Mouse (Mus musculus) liver, embryonic 16.5 days (tissue): Measurements from ENCODE around the gene Upp2. TPM values are rescaled to one million over a fixed set of nuclear protein-coding genes. Genes with fewer than 3 reads are reported as not detected.

Experiments
- ATAC-seq: fragments of 200-750 bp; cut with Nextera tagmentation; 2 replicates; pipeline ENCODE4 v1.8.0; 2017; ENCODE audit warnings: low read depth, mild to moderate bottlenecking, moderate number of reproducible peaks, moderate library complexity
- H3K27ac ChIP-seq: fragments of 300-500 bp; sonication (generic); 2 replicates; pipeline ENCODE4 v1.5.1; 2014; ENCODE audit warnings: mild to moderate bottlenecking, low read length
- H3K27me3 ChIP-seq: fragments of 300-500 bp; sonication (generic); 2 replicates; pipeline ENCODE4 v1.6.1; 2014; ENCODE audit warnings: low read depth, low read length, mixed read lengths; ENCODE audit not compliant: control insufficient read depth, insufficient read depth
- H3K36me3 ChIP-seq: fragments of 300-500 bp; sonication (generic); 2 replicates; pipeline ENCODE4 v1.6.1; 2014; ENCODE audit warnings: mild to moderate bottlenecking; ENCODE audit not compliant: control insufficient read depth, insufficient read depth
- H3K4me1 ChIP-seq: fragments of 300-500 bp; sonication (generic); 2 replicates; pipeline ENCODE4 v1.6.1; 2014; ENCODE audit warnings: low read depth, low read length, mixed read lengths; ENCODE audit not compliant: control insufficient read depth
- H3K4me2 ChIP-seq: fragments of 300-500 bp; sonication (generic); 2 replicates; pipeline ENCODE4 v1.6.1; 2014; ENCODE audit warnings: low read depth, low read length, mixed read lengths
- H3K4me3 ChIP-seq: fragments of 300-500 bp; sonication (generic); 2 replicates; pipeline ENCODE4 v1.5.1; 2014; ENCODE audit warnings: low read depth, mild to moderate bottlenecking, low read length
- H3K9ac ChIP-seq: fragments of 300-500 bp; sonication (generic); 2 replicates; pipeline ENCODE4 v1.6.1; 2014; ENCODE audit warnings: low read depth, low read length
- H3K9me3 ChIP-seq: fragments of 300-500 bp; sonication (generic); replicated peaks from 2 replicates; pipeline ENCODE4 v1.6.1; 2016; ENCODE audit warnings: low read length; ENCODE audit not compliant: control insufficient read depth
- WGBS: fragments of 180-500 bp; shearing (Covaris S2); extraction: QIAGEN DNeasy Blood & Tissue Kit; methylation state at CpG from one replicate; pipeline ENCODE4 v1.1.7; 2014; ENCODE audit not compliant: insufficient replicate concordance; 5-methylcytosine and 5-hydroxymethylcytosine counted together
- polyA plus RNA-seq: library from polyadenylated mRNA; unstranded; fragments of >200 nt; fragmentation: Nextera tagmentation; extraction: Ambion mirVana; gene quantifications from 2 replicates; pipeline ENCODE4 v1.2.1, GENCODE M21; 2015

The Upp2 gene
- polyA plus RNA-seq, 1 experiment from 2014 or later: 5.5 TPM

DNA sequence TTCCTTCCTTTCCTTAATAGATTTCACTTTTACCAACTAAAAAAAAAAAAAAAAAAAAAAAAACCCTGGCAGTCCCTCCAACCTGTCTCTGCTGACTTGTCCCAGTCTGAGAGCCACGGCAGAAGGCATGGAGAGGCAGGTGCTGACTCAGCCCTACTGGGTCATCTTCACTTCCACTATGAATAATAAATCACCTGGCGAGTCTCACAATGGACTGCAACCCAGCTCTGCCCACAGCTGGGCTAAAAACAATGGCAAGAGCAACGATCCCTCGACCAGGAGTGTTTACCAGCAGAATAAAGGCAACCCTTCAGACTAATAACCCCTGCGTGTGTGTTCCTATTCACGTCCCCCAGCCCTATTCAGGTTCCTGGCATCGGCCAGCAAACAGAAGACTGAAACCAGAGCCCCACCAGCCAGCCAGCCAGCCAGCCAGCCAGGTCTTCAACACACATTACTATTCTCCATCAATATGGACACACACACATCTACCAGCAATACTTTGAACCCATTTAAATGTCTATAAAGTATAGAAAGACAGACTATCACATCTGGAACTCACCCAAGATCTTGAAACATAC is 37.1 kb upstream of the Upp2 start:
- Histone ChIP-seq H3K27ac (no peak overlapping the region), H3K4me2 (no peak overlapping the region), H3K9me3 (no peaks in the 10 kb centered on the region), H3K36me3 (no peaks in the 10 kb centered on the region), H3K27me3 (no peaks in the 10 kb centered on the region), H3K9ac (no peak overlapping the region), H3K4me3 (no peak overlapping the region), H3K4me1 (peaks cover 25% of the 10 kb centered on the region)
- 57% methylated on average over 7 of the region's 7 CpGs for WGBS
- no peak for ATAC-seq

GRCm38 (mm10) chr2:58530521-58530920 is 36.6 kb upstream of the Upp2 start:
- H3K9me3 ChIP-seq: no peaks in the 10 kb centered on the region
- H3K27ac ChIP-seq: no peak overlapping the region
- H3K4me3 ChIP-seq: no peak overlapping the region
- H3K36me3 ChIP-seq: no peaks in the 10 kb centered on the region
- WGBS: 50% methylated on average over 4 of the region's 4 CpGs
- H3K9ac ChIP-seq: no peak overlapping the region
- H3K27me3 ChIP-seq: no peaks in the 10 kb centered on the region
- peaks cover 26% of the 10 kb centered on the region for H3K4me1 ChIP-seq
- ATAC-seq: no peak
- no peak overlapping the region for H3K4me2 ChIP-seq

GRCm38 (mm10) chr2:58532260-58532850 is 34.7 kb upstream of the Upp2 start:
- 15% methylated on average over 10 of the region's 10 CpGs for WGBS
- Histone ChIP-seq H3K4me1 (peaks cover 26% of the 10 kb centered on the region), H3K4me2 (peak overlapping the region; percentile 24; the same call in 1 of the 2 replicates), H3K36me3 (no peaks in the 10 kb centered on the region), H3K27me3 (no peaks in the 10 kb centered on the region), H3K9ac (no peak overlapping the region), H3K9me3 (no peaks in the 10 kb centered on the region), H3K4me3 (no peak overlapping the region), H3K27ac (peak overlapping the region; percentile 24; the same call in 1 of the 2 replicates)
- ATAC-seq: peak; percentile 63

DNA sequence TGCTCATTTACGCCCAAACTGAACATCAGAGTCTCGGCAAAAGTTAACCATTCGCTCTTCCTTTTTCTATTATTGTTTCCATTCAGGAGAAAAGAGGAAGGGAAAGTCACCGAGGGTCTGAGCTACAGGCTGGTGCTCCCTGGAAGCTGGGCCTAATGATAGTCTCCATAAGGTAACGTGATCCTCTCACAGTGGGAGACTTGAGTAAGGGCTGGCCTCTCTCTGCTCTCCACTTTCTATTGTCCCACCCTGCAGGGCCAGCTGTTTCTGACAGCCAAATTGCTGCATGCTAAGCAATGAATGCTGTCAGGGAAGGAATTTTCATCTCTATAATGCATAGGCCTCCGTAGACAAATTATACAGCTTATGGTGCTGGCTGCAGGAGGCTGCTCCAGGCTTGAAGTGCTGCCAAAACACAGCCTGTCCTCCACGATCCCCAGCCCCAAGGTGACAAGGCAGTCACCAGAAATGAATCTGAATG is 33.5 kb upstream of the Upp2 start:
- Histone ChIP-seq H3K27me3 (no peaks in the 10 kb centered on the region), H3K9ac (no peak overlapping the region), H3K4me1 (peaks cover 26% of the 10 kb centered on the region), H3K4me3 (no peak overlapping the region), H3K27ac (peak overlapping the region; percentile 57), H3K4me2 (no peak overlapping the region), H3K9me3 (no peaks in the 10 kb centered on the region), H3K36me3 (no peaks in the 10 kb centered on the region)
- 40% methylated on average over 7 of the region's 7 CpGs for WGBS
- ATAC-seq: no peak

- WGBS: 35% methylated on average over 4 of the region's 4 CpGs
- Histone ChIP-seq H3K4me3 (no peak overlapping the region), H3K9me3 (no peaks in the 10 kb centered on the region), H3K27ac (peak overlapping the region; percentile 54), H3K4me2 (no peak overlapping the region), H3K4me1 (peaks cover 26% of the 10 kb centered on the region), H3K9ac (no peak overlapping the region), H3K27me3 (no peaks in the 10 kb centered on the region), H3K36me3 (no peaks in the 10 kb centered on the region)
- ATAC-seq: no peak
Measured at GRCm38 (mm10) chr2:58534379-58534778, 32.7 kb upstream of the Upp2 start.

DNA sequence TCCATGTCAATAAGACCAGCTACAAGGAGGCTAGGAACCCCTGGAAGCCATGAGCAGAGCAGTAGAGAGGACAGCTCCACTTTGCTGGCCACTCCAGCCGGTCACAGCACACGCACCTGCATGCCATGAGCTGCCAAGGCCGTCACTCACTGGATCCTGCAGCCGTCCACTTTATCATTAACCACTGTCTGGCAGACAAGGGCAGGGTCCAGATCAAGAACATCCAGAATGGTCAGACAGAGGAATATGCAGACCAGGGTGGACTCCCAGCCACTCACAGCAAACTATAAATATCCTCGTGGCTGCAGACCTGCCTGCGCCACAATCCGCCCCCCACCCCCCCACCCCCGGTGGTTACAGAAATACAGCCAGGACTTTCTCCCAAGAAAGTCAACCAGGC is 31.9 kb upstream of the Upp2 start:
- H3K4me1 ChIP-seq: peaks cover 26% of the 10 kb centered on the region
- WGBS: 50% methylated on average over 8 of the region's 8 CpGs
- peak overlapping the region; percentile 69 for H3K27ac ChIP-seq
- no peaks in the 10 kb centered on the region for H3K27me3 ChIP-seq
- peak; percentile 78 for ATAC-seq
- H3K4me2 ChIP-seq: 0 out of 2 replicates have a peak overlapping the region, but pooled peaks have one; percentile 2
- no peak overlapping the region for H3K9ac ChIP-seq
- H3K36me3 ChIP-seq: no peaks in the 10 kb centered on the region
- H3K9me3 ChIP-seq: no peaks in the 10 kb centered on the region
- no peak overlapping the region for H3K4me3 ChIP-seq

- H3K27ac ChIP-seq: no peak overlapping the region; the same call in 1 of the 2 replicates
- no peak overlapping the region for H3K4me2 ChIP-seq
- no peaks in the 10 kb centered on the region for H3K27me3 ChIP-seq
- H3K9ac ChIP-seq: no peak overlapping the region
- 62% methylated on average over 3 of the region's 3 CpGs for WGBS
- no peaks in the 10 kb centered on the region for H3K36me3 ChIP-seq
- ATAC-seq: no peak
- H3K4me3 ChIP-seq: no peak overlapping the region
- H3K9me3 ChIP-seq: no peaks in the 10 kb centered on the region
- peaks cover 26% of the 10 kb centered on the region for H3K4me1 ChIP-seq
Measured at GRCm38 (mm10) chr2:58536796-58537195, 30.3 kb upstream of the Upp2 start.

GRCm38 (mm10) chr2:58538196-58538595 is 28.9 kb upstream of the Upp2 start:
- Histone ChIP-seq H3K27me3 (no peaks in the 10 kb centered on the region), H3K4me1 (peaks cover 18% of the 10 kb centered on the region), H3K9ac (no peak overlapping the region), H3K36me3 (no peaks in the 10 kb centered on the region), H3K4me2 (no peak overlapping the region), H3K9me3 (no peaks in the 10 kb centered on the region), H3K27ac (no peak overlapping the region), H3K4me3 (no peak overlapping the region)
- ATAC-seq: no peak
- WGBS: 79% methylated on average over 6 of the region's 6 CpGs

DNA sequence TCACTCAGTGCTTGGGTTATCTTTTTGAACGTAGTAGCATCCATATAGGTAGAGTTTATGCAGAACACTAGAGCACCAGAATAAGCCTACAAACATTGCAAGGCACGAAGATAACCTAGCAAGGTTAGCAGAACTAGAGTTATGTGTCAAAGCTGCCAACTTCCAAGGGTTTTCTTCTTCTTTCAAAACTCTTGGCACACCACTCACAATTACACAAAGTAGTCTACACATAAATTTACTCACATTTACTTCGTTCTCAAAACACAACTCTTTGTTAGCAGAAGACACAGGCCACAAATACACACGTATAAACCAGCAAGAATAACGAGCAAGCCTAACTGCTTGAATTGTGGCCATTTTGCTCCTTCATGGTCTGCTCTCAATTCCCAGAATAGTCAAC is 23.8 kb upstream of the Upp2 start:
- Histone ChIP-seq H3K4me3 (no peak overlapping the region), H3K27me3 (no peaks in the 10 kb centered on the region), H3K4me2 (no peak overlapping the region), H3K36me3 (no peaks in the 10 kb centered on the region), H3K4me1 (no peaks in the 10 kb centered on the region; the same call in 1 of the 2 replicates), H3K9ac (no peak overlapping the region), H3K27ac (no peak overlapping the region), H3K9me3 (no peaks in the 10 kb centered on the region)
- 70% methylated on average over 5 of the region's 5 CpGs for WGBS
- ATAC-seq: no peak
